Mouse (Mus musculus) mouse trophoblast stem cell (cell line): ENCODE data around the gene Abca2.

Experiments used
- in situ Hi-C, 2 experiments: fragments of 300-500 bp; cut with MseI, MboI; formaldehyde crosslinking; loops; 2 replicates in 1 of 2; 3 replicates in 1 of 2; pipeline ENCODE4 v1.15.1; 2025

Gene Abca2

GRCm38 (mm10) chr2:25492988-25493387 is 64.5 kb downstream of the Abca2 start:
- in situ Hi-C loops = no loop called here

GRCm38 (mm10) chr2:25493476-25493961 is 65.0 kb downstream of the Abca2 start, which contains the start of gene Lcn12:
Lcn12 (minus strand) TSS chr2:25493911.
- in situ Hi-C loops = no loop called here

GRCm38 (mm10) chr2:25496462-25496861 is 68.0 kb downstream of the Abca2 start:
- in situ Hi-C loops = no loop called here
